Mouse (Mus musculus) kidney, postnatal 36 days (tissue): Measurements from ENCODE around the gene Anxa10.

Source experiments
- DNase-seq, 2 experiments: peaks; one replicate each; pipeline ENCODE4 v3.0.0; 2021 to 2022; ENCODE audit warnings: mixed read lengths in 2 of 2

Gene Anxa10

DNA sequence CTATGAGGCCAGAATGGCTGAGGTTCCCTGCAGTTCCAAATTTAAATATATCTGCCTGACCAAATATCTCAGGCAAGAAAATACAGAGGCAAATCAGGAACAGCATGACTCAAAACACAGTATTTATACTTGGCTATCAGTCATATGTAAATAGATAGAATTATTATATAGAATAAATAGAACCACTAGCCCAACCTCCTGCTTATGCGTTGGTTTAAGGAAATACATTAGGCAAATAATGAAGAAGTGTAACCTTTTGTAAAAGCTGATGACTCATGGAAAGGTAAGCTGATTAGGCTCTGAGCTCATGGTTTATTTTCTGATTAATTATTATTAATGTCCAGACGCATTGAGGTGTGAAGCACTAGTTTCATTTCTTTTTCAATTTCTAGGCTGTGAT is at the start of gene Anxa10:
Gene Anxa10 (minus strand): TSS at position 53 of the 400 bp plus-strand sequence.
- no peak for DNase-seq

DNA sequence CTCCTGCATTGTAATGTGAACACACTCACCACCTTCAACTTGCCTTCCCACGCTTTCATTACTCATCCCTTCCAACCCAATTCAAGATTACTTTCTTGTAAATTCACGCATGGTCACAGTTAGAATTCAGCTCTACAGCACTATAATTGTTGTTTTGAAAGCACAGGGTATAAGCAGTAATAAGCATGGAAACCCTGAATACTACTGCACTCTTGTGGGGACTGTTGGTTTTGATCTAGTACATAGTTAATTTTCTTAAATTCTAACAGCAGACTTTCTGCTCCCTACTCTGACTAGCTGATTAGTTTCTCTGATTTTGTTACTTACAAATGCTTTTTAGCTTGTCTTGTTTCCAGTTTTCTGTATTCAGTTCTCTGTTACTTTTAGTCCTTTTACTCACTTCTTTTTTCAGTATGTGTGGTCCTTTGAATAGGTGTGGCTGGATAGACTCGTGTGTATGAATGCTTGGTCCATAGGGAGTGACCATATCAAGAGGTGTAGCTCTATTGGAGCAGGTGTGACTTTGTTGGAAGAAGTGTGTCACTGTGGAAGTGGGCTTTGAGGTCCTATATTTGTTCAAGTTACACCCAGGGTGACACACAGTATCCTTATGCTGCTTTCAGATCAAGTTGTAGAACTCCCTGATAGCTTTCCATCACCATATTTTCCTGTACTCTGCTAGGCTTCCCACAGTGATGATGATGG is 9.9 kb upstream of the Anxa10 start:
- no peak for DNase-seq

- no peak for DNase-seq
Measured at GRCm38 (mm10) chr8:62097213-62097612, 25.7 kb downstream of the Anxa10 start.

GRCm38 (mm10) chr8:62081804-62082203 is 41.1 kb downstream of the Anxa10 start:
- no peak for DNase-seq

- peak in 1 of 2 experiments; percentile 21 for DNase-seq
Measured at GRCm38 (mm10) chr8:62080195-62080802, 42.7 kb downstream of the Anxa10 start.

DNA sequence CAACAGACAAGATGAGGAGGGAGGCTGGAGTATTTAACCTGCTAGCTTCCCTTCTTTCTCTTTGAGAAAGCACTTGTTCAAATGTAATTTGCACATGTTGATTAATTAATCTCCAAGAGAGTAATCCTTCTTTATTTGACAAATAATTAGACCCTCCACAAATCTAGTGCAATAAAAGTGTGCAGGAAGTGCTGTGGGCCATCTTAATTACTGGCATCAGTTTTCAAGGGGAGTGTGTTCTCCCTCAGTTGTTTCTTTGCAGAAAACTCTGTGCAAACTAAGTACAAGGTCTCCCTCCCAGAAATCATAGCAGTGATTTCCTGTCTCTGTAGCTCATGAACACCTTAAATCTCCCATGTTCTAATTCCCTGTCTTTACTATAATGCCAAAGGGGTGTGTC is 54.6 kb downstream of the Anxa10 start:
- no peak for DNase-seq

DNA sequence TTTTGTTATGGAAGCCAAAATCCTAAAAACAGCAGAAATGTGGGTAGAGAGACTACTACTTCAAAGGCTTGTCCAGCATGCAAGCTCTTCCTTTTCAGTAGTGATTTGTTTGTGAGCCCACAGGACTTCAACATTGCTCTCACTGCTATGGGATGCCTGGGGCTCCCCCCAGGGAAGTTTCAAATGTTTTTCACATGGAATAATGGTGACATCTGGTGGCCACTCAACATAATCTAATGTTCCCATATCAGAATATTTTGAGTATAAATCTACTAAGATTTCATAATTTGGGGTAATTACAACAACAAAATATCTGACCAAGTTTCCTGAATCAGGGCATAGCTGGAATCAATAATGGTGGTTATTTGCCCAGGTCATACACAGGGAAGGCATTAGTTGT is 62.6 kb downstream of the Anxa10 start:
- no peak for DNase-seq

DNA sequence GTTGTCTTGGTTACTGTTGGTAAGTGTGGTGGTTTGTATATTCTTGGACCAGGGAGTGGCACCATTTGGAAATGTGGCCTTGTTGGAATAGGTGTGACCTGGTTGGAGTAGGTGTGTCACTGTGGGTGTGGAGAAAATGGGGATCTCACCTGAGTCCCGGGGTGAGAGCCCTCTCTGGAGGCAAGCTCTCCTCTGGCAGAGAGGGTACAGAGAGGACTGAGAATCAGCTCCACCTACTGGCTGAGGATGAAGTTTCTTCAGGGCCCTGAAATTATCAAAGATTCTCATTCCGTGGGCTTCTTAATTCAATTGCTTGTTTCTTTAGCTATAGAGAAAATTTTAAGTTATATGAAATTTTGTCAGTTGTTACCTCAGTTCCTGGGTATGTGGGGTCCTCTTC is 76.1 kb downstream of the Anxa10 start:
- peak; percentile 2 to 20 for DNase-seq

DNA sequence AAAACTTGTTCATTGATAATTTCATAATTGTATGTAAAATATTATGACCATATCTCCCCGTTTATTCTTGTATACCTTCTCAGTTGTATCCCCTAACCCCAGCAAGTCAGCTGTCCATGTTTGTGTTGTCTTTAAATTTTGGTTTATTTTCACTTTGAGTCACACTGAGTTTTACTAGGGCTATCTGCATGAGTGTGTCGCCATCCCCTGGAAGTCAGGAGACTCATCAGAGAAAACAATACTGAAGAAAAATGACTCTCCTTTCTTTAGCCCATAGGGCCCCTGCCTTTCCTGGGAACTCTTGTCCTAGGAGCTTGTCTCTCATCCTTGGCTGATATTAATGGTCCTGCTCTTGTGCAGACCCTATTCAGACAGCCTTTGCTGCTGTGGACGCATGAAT is 88.6 kb downstream of the Anxa10 start:
- no peak for DNase-seq

- DNase-seq, result no peak
Measured at GRCm38 (mm10) chr8:62014582-62014981, 108.4 kb downstream of the Anxa10 start.

DNA sequence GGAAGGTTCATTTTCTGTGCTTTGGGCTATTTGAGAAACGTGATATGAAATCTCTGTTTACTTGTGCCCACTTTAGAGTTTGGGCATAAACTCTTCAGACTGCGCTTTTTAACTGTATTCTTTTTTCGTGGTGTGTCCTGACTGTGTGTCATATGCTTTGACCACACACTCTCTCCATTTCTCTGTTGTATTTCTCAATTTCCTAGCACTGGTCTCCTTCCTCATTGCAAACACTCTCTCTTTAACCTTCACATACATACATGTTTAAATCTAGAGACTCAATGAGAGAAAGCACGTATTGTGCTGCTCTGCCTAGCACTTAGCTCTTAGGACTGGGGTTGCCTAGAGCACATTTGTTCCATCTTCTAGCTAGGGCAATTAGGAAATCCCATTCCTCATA is 108.8 kb downstream of the Anxa10 start:
- DNase-seq, result no peak
